Mouse (Mus musculus): Measurements from ENCODE around the gene Ica1.

Gene Ica1

GRCm38 (mm10) chr6:8742449-8742848, 35.8 kb downstream of the Ica1 start:
- no peak for DNase-seq (ENCODE audit: low spot score)

GRCm38 (mm10) chr6:8741659-8742058, 36.6 kb downstream of the Ica1 start:
- DNase-seq (ENCODE audit: low spot score): no peak

GRCm38 (mm10) chr6:8740092-8740491, 38.2 kb downstream of the Ica1 start:
- no peak for DNase-seq (ENCODE audit: low spot score)

GRCm38 (mm10) chr6:8738396-8738795, 39.9 kb downstream of the Ica1 start:
- DNase-seq (ENCODE audit: low spot score): no peak

- DNase-seq (ENCODE audit: low spot score): no peak
These were observed 41.8 kb downstream of the Ica1 start for GRCm38 (mm10) chr6:8736493-8736820.

- DNase-seq (ENCODE audit: low spot score): peak; percentile 32
These were observed 42.4 kb downstream of the Ica1 start for GRCm38 (mm10) chr6:8735657-8736492.

- no peak for DNase-seq (ENCODE audit: low spot score)
These were observed 43.2 kb downstream of the Ica1 start for GRCm38 (mm10) chr6:8735044-8735443.

- no peak for DNase-seq (ENCODE audit: low spot score)
These were observed 45.8 kb downstream of the Ica1 start for GRCm38 (mm10) chr6:8732492-8732891.

- DNase-seq (ENCODE audit: low spot score): no peak
These were observed 46.6 kb downstream of the Ica1 start for GRCm38 (mm10) chr6:8731656-8732191.

GRCm38 (mm10) chr6:8730433-8730832, 47.9 kb downstream of the Ica1 start:
- DNase-seq (ENCODE audit: low spot score): no peak

- no peak for DNase-seq (ENCODE audit: low spot score)
These were observed 50.5 kb downstream of the Ica1 start for GRCm38 (mm10) chr6:8727806-8728205.

GRCm38 (mm10) chr6:8725610-8726009, 52.7 kb downstream of the Ica1 start:
- DNase-seq (ENCODE audit: low spot score): no peak

- no peak for DNase-seq (ENCODE audit: low spot score)
These were observed 58.6 kb downstream of the Ica1 start for GRCm38 (mm10) chr6:8719692-8720091.

- no peak for DNase-seq (ENCODE audit: low spot score)
These were observed 60.3 kb downstream of the Ica1 start for GRCm38 (mm10) chr6:8717967-8718366.

- no peak for DNase-seq (ENCODE audit: low spot score)
These were observed 61.7 kb downstream of the Ica1 start for GRCm38 (mm10) chr6:8716539-8716938.

- DNase-seq (ENCODE audit: low spot score): no peak
These were observed 67.0 kb downstream of the Ica1 start for GRCm38 (mm10) chr6:8711246-8711645.

- DNase-seq (ENCODE audit: low spot score): peak; percentile 11
These were observed 83.4 kb downstream of the Ica1 start for GRCm38 (mm10) chr6:8694636-8695514.

- no peak for DNase-seq (ENCODE audit: low spot score)
These were observed 84.2 kb downstream of the Ica1 start for GRCm38 (mm10) chr6:8693926-8694635.

GRCm38 (mm10) chr6:8693141-8693881, 85.0 kb downstream of the Ica1 start:
- DNase-seq (ENCODE audit: low spot score): no peak

- no peak for DNase-seq (ENCODE audit: low spot score)
These were observed 86.9 kb downstream of the Ica1 start for GRCm38 (mm10) chr6:8691199-8691975.

- DNase-seq (ENCODE audit: low spot score): no peak
These were observed 87.8 kb downstream of the Ica1 start for GRCm38 (mm10) chr6:8690441-8690840.

Data from c-Kit-positive CD71-positive TER-119-positive erythroid progenitor cells, embryonic 14.5 days (primary cell).